In genomic region chr9:118512681-118513233, GRCm38 (mm10) we compare ENCODE assay signal across 1 mouse cellular context.
TF ChIP-seq lines count a peak whose summit lies in the region.

No protein-coding gene starts in this region.

TF ChIP-seq in CH12.LX, 34 proteins besides CTCF, POLR2A, EP300 and RAD21:
- peak; percentile 42 for TF ChIP-seq USF1 (IDR thresholded peaks at IDR 0.05; ENCODE audit: low read depth, low read length)
- peak; percentile 76 for TF ChIP-seq JUND (conservative IDR thresholded peaks at IDR 0.05; ENCODE audit: low read depth, low read length)
- no peak for TF ChIP-seq ZMIZ1 (IDR thresholded peaks at IDR 0.05; ENCODE audit: low read depth, low read length)
- no peak for TF ChIP-seq ELF1 (IDR thresholded peaks at IDR 0.05; ENCODE audit: low read depth, low read length)
- TF ChIP-seq BHLHE40 (IDR thresholded peaks at IDR 0.05; ENCODE audit: low read depth, low read length): peak; percentile 92
- TF ChIP-seq GABPA (IDR thresholded peaks at IDR 0.05; ENCODE audit: insufficient replicate concordance, low read depth, low read length): no peak
- no peak for TF ChIP-seq RCOR1 (conservative IDR thresholded peaks at IDR 0.05; ENCODE audit: low read depth, low read length)
- TF ChIP-seq ETS1 (conservative IDR thresholded peaks at IDR 0.05; ENCODE audit: low read depth, low read length): peak; percentile 76
- no peak for TF ChIP-seq CHD2 (IDR thresholded peaks at IDR 0.05; ENCODE audit: low read length)
- no peak for TF ChIP-seq KAT2A (IDR thresholded peaks at IDR 0.05; ENCODE audit: insufficient replicate concordance, low read length)
- TF ChIP-seq SMC3 (IDR thresholded peaks at IDR 0.05; ENCODE audit: low read depth, low read length): no peak
- no peak for TF ChIP-seq HCFC1 (IDR thresholded peaks at IDR 0.05; ENCODE audit: low read depth, low read length)
- TF ChIP-seq CHD1 (IDR thresholded peaks at IDR 0.05; ENCODE audit: low read depth, low read length): no peak
- TF ChIP-seq POLR2AphosphoS2 (IDR thresholded peaks at IDR 0.05; ENCODE audit: low read depth, low read length): no peak
- TF ChIP-seq PAX5 (IDR thresholded peaks at IDR 0.05; ENCODE audit: low read length): no peak
- TF ChIP-seq ZNF384 (IDR thresholded peaks at IDR 0.05; ENCODE audit: low read depth, low read length): no peak
- TF ChIP-seq MYC (IDR thresholded peaks at IDR 0.05; ENCODE audit: low read depth, low read length): no peak; the same call in 1 of the 2 replicates
- no peak for TF ChIP-seq MAZ (IDR thresholded peaks at IDR 0.05; ENCODE audit: low read depth, low read length)
- no peak; the same call in 1 of the 2 replicates for TF ChIP-seq MXI1 (IDR thresholded peaks at IDR 0.05; ENCODE audit: low read depth, low read length)
- TF ChIP-seq NELFE (IDR thresholded peaks at IDR 0.05; ENCODE audit: low read depth, low read length): no peak
- TF ChIP-seq ZKSCAN1 (IDR thresholded peaks at IDR 0.05; ENCODE audit: borderline replicate concordance, low read depth, low read length): no peak
- no peak for TF ChIP-seq NRF1 (IDR thresholded peaks at IDR 0.05; ENCODE audit: low read depth, low read length)
- no peak for TF ChIP-seq ZC3H11A (IDR thresholded peaks at IDR 0.05; ENCODE audit: low read depth, low read length)
- TF ChIP-seq UBTF (IDR thresholded peaks at IDR 0.05; ENCODE audit: low read depth, low read length): no peak
- TF ChIP-seq TBP (conservative IDR thresholded peaks at IDR 0.05; ENCODE audit: low read depth, low read length): 0 out of 2 replicates have a peak, but pooled peaks have one; percentile 36
- TF ChIP-seq E2F4 (IDR thresholded peaks at IDR 0.05; ENCODE audit: insufficient replicate concordance, low read depth, low read length): no peak
- no peak for TF ChIP-seq MAFK (IDR thresholded peaks at IDR 0.05; ENCODE audit: insufficient replicate concordance, low read length)
- peak; percentile 59 for TF ChIP-seq JUN (IDR thresholded peaks at IDR 0.05; ENCODE audit: insufficient read depth, low read depth, low read length)
- no peak for TF ChIP-seq TCF12 (IDR thresholded peaks at IDR 0.05; ENCODE audit: low read depth, low read length)
- TF ChIP-seq MEF2A (IDR thresholded peaks at IDR 0.05; ENCODE audit: borderline replicate concordance, low read depth, low read length): peak; percentile 96
- peak; percentile 57 for TF ChIP-seq USF2 (conservative IDR thresholded peaks at IDR 0.05; ENCODE audit: low read depth, low read length)
- peak; percentile 17; the same call in 1 of the 2 replicates for TF ChIP-seq MAX (IDR thresholded peaks at IDR 0.05; ENCODE audit: low read length)
- peak; percentile 58; the same call in 1 of the 2 replicates for TF ChIP-seq IRF4 (IDR thresholded peaks at IDR 0.05; ENCODE audit: low read depth, low read length)
- TF ChIP-seq SIN3A (IDR thresholded peaks at IDR 0.05; ENCODE audit: low read length): no peak
